Mouse (Mus musculus) E14TG2a.4 (cell line): ENCODE results near the gene Minos1.
A peak's percentile ranks its signal among the peaks of the same experiment; 100 is the strongest.

Experiments used
- CTCF ChIP-seq: conservative IDR thresholded peaks from 2 replicates; pipeline ENCODE4 v1.5.1; 2014; ENCODE audit warnings: low read length
- NANOG ChIP-seq: IDR thresholded peaks from 2 replicates; pipeline ENCODE4 v1.6.1; 2014; ENCODE audit warnings: borderline replicate concordance, low read length, mixed read lengths
- POU5F1 ChIP-seq: IDR thresholded peaks from 2 replicates; pipeline ENCODE4 v1.6.1; 2014; ENCODE audit warnings: low read length, borderline replicate concordance

DNA sequence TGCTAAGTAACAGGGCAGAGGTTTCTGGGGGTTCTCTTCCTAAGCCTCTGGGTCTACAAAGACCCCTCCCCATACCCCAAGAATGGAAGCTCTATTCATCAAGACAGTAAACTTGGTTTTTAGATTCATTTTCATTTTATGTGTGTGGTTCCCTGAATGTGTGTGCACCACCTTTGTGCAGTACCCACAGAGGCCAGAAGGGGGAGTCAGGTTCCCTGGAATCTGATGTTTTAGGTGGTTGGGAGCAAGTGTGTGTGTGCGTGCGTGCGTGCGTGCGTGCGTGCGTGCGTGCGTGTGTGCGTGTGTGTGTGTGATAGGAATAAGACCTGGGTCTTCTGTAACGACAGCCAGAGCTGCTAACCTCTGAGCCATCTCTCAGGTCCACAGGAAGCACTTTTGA lies 14.2 kb upstream of the Minos1 start:
- peak; percentile 90 for TF ChIP-seq CTCF
- TF ChIP-seq POU5F1: no peak
- no peak for TF ChIP-seq NANOG
